Mouse (Mus musculus) layer of hippocampus, adult 8-10 months (tissue): ENCODE measurements around the gene Ppox. TPM values are rescaled to one million over a fixed set of nuclear protein-coding genes. Genes with fewer than 3 reads are reported as not detected.

ENCODE experiments used
- DNase-seq, 2 experiments: peaks; one replicate each; pipeline ENCODE4 v3.0.0; 2022; ENCODE audit warnings: low spot score in 2 of 2
- total RNA-seq, 4 experiments: library from RNA; stranded (reverse); gene quantifications; 2 replicates each; pipeline ENCODE4 v1.2.4; 2022

The Ppox gene
- total RNA-seq, 4 experiments from 2014 or later = 28.5 to 37.1 (median 33.3) TPM

DNA sequence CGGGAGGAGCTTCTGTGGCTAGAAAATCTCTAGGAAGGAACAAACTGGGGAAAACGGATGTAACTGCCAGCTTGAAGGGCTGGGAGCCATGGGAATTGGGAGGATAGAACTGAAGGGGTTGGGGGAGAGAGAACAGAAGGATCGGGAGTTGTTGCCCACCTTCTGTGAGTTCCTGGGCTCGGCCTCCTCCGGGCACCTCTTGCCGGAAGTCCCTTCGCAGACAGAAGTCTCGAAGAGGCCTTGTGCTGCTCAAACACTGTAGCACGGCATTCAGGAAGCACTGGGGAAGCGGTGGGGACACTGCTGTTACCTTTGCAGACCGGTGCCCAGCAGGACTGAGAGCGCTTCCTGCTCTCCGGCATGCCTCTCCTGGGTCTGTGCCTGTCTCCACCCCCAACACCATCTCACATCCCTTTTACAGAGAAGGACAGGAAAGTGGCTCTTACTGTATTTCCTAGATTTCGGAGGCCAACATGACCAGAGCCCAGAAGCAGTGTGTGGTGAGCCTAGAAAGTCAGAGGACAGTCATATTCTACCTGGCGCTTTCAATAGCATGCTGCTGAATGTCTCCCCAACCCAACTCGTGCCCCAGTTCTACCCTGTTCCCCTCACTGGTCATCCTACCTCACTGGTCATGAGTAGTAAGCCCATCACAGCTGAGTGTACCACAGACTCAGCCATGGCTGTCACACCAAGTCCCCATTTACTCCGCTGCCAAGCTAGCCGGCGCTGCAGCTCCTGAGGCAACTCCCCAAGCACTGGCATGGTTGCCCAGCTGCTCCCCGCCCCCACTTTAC lies 4.3 kb upstream of the Ppox start:
- peak in 1 of 2 experiments; percentile 11 for DNase-seq

GRCm38 (mm10) chr1:171284491-171284890 lies 3.5 kb upstream of the Ppox start:
- DNase-seq = peak in 1 of 2 experiments; percentile 4

DNA sequence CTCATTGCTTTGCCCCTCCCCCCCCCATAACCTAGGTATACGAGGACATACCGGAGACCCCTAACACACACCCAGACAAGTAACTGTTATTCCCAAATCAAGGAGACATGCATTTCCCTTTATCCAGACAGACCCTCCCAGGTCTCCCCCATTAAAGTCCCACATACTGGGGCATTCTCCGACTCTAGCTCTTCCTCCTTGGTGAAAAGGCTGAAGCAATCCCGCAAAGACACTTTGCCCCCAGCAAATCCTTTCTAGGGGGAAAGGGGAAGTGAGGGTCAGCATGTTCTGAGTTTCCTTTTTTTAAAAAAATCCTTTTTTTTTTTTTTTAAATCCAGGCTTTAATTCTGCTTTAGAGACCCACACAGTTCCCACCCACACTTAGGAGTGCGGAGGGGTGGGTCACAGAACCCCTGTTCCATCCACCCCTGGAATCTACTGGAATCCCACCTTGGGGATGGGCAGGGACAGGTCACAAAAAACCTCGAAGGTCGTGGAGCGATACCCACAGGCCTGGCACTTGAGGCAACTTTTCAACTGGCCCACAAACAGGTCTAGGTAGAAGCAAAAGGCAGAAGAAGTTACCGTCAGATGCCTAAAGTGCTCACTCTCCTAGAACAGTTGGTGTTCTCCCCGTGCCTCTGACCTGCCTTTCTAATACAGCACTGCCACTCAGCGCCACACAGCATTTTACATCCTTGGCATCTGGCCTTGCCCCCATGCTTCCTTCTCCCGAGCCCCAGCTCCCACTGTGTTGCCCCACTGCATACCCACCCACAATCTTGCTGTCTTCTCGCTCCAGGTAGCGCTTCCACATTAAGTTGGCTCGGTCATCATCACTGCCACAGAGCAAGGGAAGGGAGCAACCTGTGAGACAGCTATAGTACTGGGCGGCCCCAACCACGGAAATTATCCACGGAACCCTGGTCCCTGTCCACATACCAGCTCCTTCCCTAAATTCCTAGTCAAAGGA lies 2.5 kb upstream of the Ppox start:
- peak in 1 of 2 experiments; percentile 4 for DNase-seq

DNA sequence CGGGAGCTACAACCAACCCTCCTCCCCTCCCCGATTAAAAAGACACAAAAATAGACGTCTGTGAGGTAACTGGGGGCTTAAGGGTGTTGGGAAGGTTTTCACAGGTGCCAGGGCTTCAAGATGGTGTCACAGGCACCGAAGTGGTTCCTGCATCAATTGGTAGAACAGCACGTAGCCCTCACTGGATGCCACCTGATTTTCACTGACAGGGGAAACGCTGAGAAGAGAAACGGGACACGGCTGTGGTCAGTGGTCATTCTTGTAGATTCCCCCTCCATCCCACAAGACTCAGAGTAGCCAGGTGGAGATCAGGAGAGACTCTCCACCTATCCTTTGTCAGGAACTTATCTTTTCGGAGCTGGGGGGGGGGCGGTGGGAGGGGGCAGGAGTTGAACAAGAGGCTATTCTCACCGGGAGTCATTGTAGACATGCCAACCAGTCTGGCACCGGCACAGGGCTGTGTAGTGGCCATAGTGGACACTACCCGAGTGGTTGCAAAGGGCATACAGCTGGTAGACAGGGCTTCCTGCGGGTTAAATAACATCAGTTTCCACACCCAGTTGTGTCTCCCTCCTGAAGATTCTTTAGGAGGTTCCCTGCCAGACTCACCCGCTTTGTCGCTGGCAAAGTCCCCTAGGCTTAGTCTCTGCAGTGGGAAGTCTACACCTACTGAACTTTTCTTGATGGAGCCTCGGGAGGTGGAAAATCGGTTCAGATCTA lies 1.3 kb upstream of the Ppox start:
- DNase-seq = peak in 1 of 2 experiments; percentile 7

DNA sequence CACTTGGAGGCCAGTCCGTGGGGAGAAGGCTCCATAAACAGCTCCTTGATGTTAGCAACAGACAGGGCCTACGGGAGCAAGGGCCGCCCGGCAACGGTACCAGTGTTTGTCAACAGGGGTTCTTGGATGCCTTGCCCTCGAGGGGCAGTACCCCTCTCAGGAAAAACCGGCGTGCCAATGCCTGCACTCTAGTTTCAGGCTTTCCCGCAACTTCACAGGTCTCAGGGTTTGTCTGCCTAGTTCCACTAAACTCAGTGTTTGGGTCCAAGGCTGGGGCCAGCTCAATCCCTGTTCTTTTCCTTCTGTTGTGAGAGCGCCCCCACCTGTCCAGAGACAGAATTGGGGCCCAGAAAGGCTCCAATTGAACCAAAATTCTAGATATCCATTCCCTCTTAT lies 540 bp upstream of the Ppox start:
- DNase-seq = peak in 1 of 2 experiments; percentile 80

GRCm38 (mm10) chr1:171280250-171280915 lies 603 bp downstream of the Ppox start:
- DNase-seq = peak; percentile 3 to 19

GRCm38 (mm10) chr1:171279721-171280120 lies 1.3 kb downstream of the Ppox start:
- DNase-seq = peak in 1 of 2 experiments; percentile 1

DNA sequence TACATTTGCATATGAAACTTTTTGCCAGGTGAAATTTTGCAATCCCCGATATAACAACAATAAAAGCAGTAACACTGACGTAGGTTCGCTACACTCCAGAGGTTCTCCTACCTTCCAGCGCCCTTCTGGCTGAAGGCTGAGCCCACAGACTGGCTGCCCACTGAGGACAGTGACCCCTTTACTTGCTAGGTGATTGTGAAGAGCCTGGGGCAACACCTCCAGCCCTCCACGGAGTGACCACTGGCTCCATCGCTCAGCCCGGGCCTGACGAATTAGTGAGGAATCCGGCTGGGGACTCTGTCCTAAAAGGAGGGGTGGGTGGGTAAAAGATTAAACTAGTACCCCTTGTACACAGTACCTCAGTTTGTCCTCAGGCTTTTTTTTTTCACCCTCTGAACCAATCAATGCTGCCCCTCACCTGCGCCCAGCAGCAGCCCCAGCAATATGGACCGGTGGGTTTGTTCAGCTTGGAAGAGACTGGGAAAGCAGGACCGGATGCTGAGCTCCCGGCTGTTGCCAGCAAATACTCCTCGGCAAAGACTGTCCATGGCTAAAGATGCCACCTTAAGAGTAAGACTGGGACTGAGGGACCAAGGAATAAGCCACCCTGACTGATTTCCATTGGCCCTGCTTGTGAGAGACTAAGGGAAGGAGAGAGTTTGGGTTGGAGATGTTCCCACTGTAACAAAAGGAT lies 1.8 kb downstream of the Ppox start:
- peak in 1 of 2 experiments; percentile 2 for DNase-seq

DNA sequence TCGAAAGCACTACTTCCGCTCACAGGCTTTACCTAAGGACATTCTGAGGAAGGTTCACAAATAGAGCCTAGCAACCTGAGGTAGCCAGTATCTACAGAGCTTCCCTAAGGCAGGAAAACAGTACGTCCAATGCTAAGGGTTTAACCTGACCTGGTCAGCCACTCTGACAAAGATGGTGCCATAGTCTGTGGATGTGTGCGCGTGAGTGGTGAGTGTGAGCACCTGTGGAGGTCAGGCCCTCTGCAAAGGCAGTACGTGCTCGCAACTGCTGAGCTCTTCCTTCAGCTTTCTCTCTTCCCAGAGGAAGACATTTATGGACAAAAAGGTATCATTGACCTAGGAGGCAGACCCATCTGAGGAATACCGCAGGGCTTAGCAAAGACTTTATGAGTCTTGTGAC lies 2.5 kb downstream of the Ppox start:
- DNase-seq = no peak

- no peak for DNase-seq
Observed at GRCm38 (mm10) chr1:171277736-171278135, 3.2 kb downstream of the Ppox start.

- no peak for DNase-seq
Observed at GRCm38 (mm10) chr1:171276110-171276748, 4.8 kb downstream of the Ppox start.

GRCm38 (mm10) chr1:171275144-171275734 lies 5.7 kb downstream of the Ppox start:
- DNase-seq = no peak

DNA sequence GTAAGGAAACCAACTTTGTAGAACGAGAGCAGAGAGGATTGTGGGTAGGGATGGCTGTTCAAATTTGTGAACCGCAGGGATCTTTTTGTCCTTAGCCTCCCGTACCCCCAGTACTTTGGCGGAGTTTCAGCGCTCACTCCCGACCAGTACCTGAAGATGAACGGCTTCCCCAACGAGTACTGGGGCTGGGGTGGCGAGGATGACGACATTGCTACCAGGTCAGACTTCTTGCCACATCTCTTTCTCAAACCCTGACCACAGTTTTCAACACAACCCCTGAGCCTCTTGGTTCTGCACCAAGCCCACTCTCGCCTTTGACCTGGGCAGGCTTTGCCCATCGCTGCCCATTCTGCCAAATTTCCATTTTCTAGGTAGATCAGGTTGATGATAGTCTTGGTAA lies 6.8 kb downstream of the Ppox start:
- DNase-seq = no peak

DNA sequence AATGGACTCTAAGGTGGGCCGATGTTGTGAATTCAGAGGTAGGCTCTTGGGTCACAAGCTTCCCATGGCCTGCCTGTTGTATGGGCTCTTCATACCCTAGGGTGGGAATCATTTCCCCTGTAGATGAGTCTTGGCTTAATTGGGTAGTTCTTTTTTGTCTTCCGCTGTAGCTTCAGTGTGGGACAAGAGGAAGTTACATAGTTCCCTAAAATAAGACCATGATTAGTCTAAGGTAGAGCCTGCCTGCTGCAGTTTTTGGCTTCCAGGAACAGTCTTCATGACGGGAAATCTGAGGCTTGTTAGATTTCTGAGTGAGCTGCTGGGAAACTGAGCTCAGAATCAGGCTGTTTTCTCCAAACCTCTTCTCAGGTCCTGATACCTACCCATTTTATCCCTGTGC lies 8.9 kb downstream of the Ppox start:
- no peak for DNase-seq

DNA sequence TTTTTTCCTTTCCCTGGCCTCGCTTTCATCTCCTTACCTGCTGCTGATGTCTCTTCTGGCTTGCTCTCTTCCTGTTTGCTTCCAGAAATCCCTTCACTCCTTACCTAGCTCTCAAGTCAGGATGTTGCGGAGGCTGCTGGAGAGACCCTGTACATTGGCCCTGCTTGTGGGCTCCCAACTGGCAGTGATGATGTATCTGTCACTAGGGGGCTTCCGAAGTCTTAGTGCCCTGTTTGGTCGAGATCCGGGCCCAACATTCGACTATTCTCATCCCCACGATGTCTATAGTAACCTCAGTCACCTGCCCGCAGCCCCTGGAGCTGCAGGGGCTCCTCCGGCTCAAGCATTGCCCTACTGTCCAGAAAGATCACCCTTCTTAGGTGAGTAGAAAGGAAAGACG lies 9.4 kb downstream of the Ppox start:
- no peak for DNase-seq

GRCm38 (mm10) chr1:171271196-171271595 lies 9.8 kb downstream of the Ppox start:
- DNase-seq = no peak

DNA sequence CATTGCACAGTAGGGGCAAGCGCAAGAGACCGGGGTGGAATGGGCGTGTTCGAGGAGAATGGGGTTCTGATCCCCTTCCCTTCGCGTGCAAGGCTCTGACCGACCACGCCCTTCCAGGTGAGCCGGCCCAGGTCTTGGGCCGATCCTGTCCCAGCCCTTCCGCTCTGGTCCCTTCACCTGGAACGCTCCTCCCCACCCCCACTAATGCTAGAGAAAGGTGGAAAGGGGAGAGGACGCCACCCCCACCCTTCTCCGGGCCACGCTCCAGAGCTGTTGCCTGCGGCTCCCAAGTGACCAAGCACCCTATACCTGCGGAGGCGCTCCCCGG lies 10.4 kb downstream of the Ppox start:
- DNase-seq = no peak

GRCm38 (mm10) chr1:171269848-171270572 lies 11.0 kb downstream of the Ppox start, which contains the start of gene B4galt3:
Gene B4galt3, plus strand, starts transcription at chr1:171270328.
- peak; percentile 91 to 95 for DNase-seq

DNA sequence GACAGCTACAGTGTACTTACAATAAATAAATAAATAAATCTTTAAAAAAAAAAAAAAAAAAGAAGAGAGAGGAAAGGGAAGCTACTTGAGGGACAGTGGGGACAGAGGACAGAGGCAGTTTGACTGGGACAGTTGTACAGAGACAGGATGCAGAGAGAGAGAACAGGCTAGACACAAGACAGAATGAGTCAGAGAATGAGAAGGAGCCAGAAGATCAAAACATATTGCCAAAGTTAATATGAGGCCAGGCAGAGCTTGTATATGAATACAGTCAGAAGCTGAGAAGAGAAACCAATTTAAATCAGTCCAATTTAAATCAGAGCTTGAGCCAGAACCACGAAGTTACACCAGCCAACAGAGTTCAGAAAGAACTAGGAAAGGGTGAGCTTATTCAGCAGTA lies 12.6 kb downstream of the Ppox start:
- no peak for DNase-seq
